Mouse (Mus musculus) liver, embryonic 14.5 days (tissue): ENCODE results near the gene Lrrc4c.

Source experiments
- CTCF ChIP-seq: IDR thresholded peaks from 2 replicates; pipeline ENCODE4 v1.5.1; 2016; ENCODE audit warnings: antibody characterized with exemption, low read depth, control low read depth
- EP300 ChIP-seq: IDR thresholded peaks from 2 replicates; pipeline ENCODE4 v1.6.1; 2016; ENCODE audit warnings: antibody characterized with exemption, low read depth

GRCm38 (mm10) chr2:97097965-97098364 is 780.0 kb downstream of the Lrrc4c start:
- TF ChIP-seq CTCF (no peak), EP300 (no peak)
